Mouse (Mus musculus) left cerebral cortex, postnatal 10 days (tissue): ENCODE measurements around the gene Ak9. TPM values are rescaled to one million over a fixed set of nuclear protein-coding genes. Genes with fewer than 3 reads are reported as not detected.

Source experiments
- DNase-seq, 2 experiments: peaks; one replicate each; pipeline ENCODE4 v3.0.0; 2021 to 2022; ENCODE audit warnings: low spot score in 2 of 2, mixed read lengths in 1 of 2; ENCODE audit errors: extremely low spot score in 1 of 2
- intact Hi-C: fragments of 180-260 bp; cut with DNase I; formaldehyde crosslinking; loops from one replicate; pipeline ENCODE4 v1.15.1; 2025
- total RNA-seq, 2 experiments: library from RNA; stranded (reverse); gene quantifications; 2 replicates each; pipeline ENCODE4 v1.2.3; 2021

Gene Ak9
- total RNA-seq, 2 experiments from 2014 or later, result 0.10 to 0.13 TPM

- intact Hi-C loops, result no loop called here
- DNase-seq, result no peak
Observed at GRCm38 (mm10) chr10:41423681-41424080, 119.9 kb downstream of the Ak9 start.

GRCm38 (mm10) chr10:41426368-41426767, 122.6 kb downstream of the Ak9 start:
- intact Hi-C loops, result no loop called here
- DNase-seq, result no peak

- DNase-seq, result peak in 1 of 2 experiments; percentile 57
- intact Hi-C loops, result loop anchor here (10.0 kb wide), 1 partner anchor 250 kb away; no protein-coding TSS in a partner anchor
Observed at GRCm38 (mm10) chr10:41434624-41435023, 130.8 kb downstream of the Ak9 start.

- no peak for DNase-seq
- intact Hi-C loops, result loop anchor here (10.0 kb wide), 1 partner anchor 250 kb away; no protein-coding TSS in a partner anchor
Observed at GRCm38 (mm10) chr10:41435141-41435540, 131.4 kb downstream of the Ak9 start.

GRCm38 (mm10) chr10:41448216-41448615, 144.4 kb downstream of the Ak9 start:
- intact Hi-C loops, result no loop called here
- no peak for DNase-seq

GRCm38 (mm10) chr10:41449684-41450083, 145.9 kb downstream of the Ak9 start:
- intact Hi-C loops, result loop anchor here (10.0 kb wide), 1 partner anchor 55 kb away; no protein-coding TSS in a partner anchor
- no peak for DNase-seq

GRCm38 (mm10) chr10:41450137-41450670, 146.4 kb downstream of the Ak9 start, which contains the start of gene Zbtb24:
Zbtb24 (plus strand) TSS chr10:41450383.
- peak; percentile 91 to 96 for DNase-seq
- intact Hi-C loops, result loop anchor here (10.0 kb wide), 1 partner anchor 55 kb away; no protein-coding TSS in a partner anchor

- intact Hi-C loops, result loop anchor here (10.0 kb wide), 1 partner anchor 54 kb away; no protein-coding TSS in a partner anchor
- no peak for DNase-seq
Observed at GRCm38 (mm10) chr10:41450780-41451522, 147.2 kb downstream of the Ak9 start.

GRCm38 (mm10) chr10:41451656-41452055, 147.9 kb downstream of the Ak9 start:
- intact Hi-C loops, result loop anchor here (10.0 kb wide), 1 partner anchor 53 kb away; no protein-coding TSS in a partner anchor
- DNase-seq, result no peak

GRCm38 (mm10) chr10:41452791-41453190, 149.0 kb downstream of the Ak9 start:
- intact Hi-C loops, result loop anchor here (10.0 kb wide), 1 partner anchor 52 kb away; no protein-coding TSS in a partner anchor
- DNase-seq, result no peak

GRCm38 (mm10) chr10:41459990-41460389, 156.2 kb downstream of the Ak9 start:
- no peak for DNase-seq
- intact Hi-C loops, result loop anchor here (10.0 kb wide), 1 partner anchor 45 kb away; no protein-coding TSS in a partner anchor

GRCm38 (mm10) chr10:41460501-41460900, 156.7 kb downstream of the Ak9 start:
- DNase-seq, result no peak

GRCm38 (mm10) chr10:41461057-41461722, 157.4 kb downstream of the Ak9 start:
- DNase-seq, result no peak
- intact Hi-C loops, result no loop called here

More at GRCm38 (mm10) chr10:41460501-41460900, 156.7 kb downstream of the Ak9 start:
- intact Hi-C loops, result no loop called here

- no peak for DNase-seq
- intact Hi-C loops, result no loop called here
Observed at GRCm38 (mm10) chr10:41464401-41464955, 160.7 kb downstream of the Ak9 start.

- intact Hi-C loops, result no loop called here
- no peak for DNase-seq
Observed at GRCm38 (mm10) chr10:41467325-41467724, 163.5 kb downstream of the Ak9 start.

GRCm38 (mm10) chr10:41470693-41471092, 166.9 kb downstream of the Ak9 start:
- intact Hi-C loops, result no loop called here
- DNase-seq, result no peak

- no peak for DNase-seq
Observed at GRCm38 (mm10) chr10:41472534-41472933, 168.8 kb downstream of the Ak9 start.

GRCm38 (mm10) chr10:41472962-41473481, 169.2 kb downstream of the Ak9 start:
- no peak for DNase-seq
- intact Hi-C loops, result no loop called here

More at GRCm38 (mm10) chr10:41472534-41472933, 168.8 kb downstream of the Ak9 start:
- intact Hi-C loops, result no loop called here
